Mouse (Mus musculus) forebrain, embryonic 15.5 days (tissue): ENCODE measurements around the gene Ppp1r36. TPM values are rescaled to one million over a fixed set of nuclear protein-coding genes. Genes with fewer than 3 reads are reported as not detected.

Source experiments
- ATAC-seq: fragments of 200-750 bp; cut with Nextera tagmentation; replicated peaks from 2 replicates; pipeline ENCODE4 v1.8.0; 2017; ENCODE audit warnings: mild to moderate bottlenecking, moderate TSS enrichment, moderate library complexity
- H3K27ac ChIP-seq: fragments of 300-500 bp; sonication (generic); replicated peaks from 2 replicates; pipeline ENCODE4 v1.5.1; 2015; ENCODE audit warnings: mild to moderate bottlenecking, inconsistent platforms
- H3K27me3 ChIP-seq: fragments of 300-500 bp; sonication (generic); 2 replicates; pipeline ENCODE4 v1.6.1; 2015; ENCODE audit warnings: inconsistent platforms
- H3K36me3 ChIP-seq: fragments of 300-500 bp; sonication (generic); 2 replicates; pipeline ENCODE4 v1.6.1; 2015; ENCODE audit warnings: mild to moderate bottlenecking, inconsistent platforms
- H3K4me1 ChIP-seq: fragments of 300-500 bp; sonication (generic); 2 replicates; pipeline ENCODE4 v1.6.1; 2015; ENCODE audit warnings: inconsistent platforms
- H3K4me2 ChIP-seq: fragments of 300-500 bp; sonication (generic); replicated peaks from 2 replicates; pipeline ENCODE4 v1.6.1; 2015; ENCODE audit warnings: mild to moderate bottlenecking, inconsistent platforms
- H3K4me3 ChIP-seq: fragments of 300-500 bp; sonication (generic); 2 replicates; pipeline ENCODE4 v1.5.1; 2015; ENCODE audit warnings: mild to moderate bottlenecking, inconsistent platforms
- H3K9ac ChIP-seq: fragments of 300-500 bp; sonication (generic); replicated peaks from 2 replicates; pipeline ENCODE4 v1.6.1; 2015; ENCODE audit warnings: mild to moderate bottlenecking, inconsistent platforms
- H3K9me3 ChIP-seq: fragments of 300-500 bp; sonication (generic); 2 replicates; pipeline ENCODE4 v1.6.1; 2016; ENCODE audit warnings: inconsistent platforms
- WGBS: fragments of 180-500 bp; shearing (Covaris S2); methylation state at CpG from one replicate; pipeline ENCODE4 v1.1.7; 2015; ENCODE audit warnings: mixed read lengths; 5-methylcytosine and 5-hydroxymethylcytosine counted together
- polyA plus RNA-seq: library from polyadenylated mRNA; unstranded; fragments of >200 nt; fragmentation: Nextera tagmentation; extraction: Ambion mirVana; gene quantifications from 2 replicates; pipeline ENCODE4 v1.2.1, GENCODE M21; 2015

Ppp1r36 gene
- polyA plus RNA-seq, 1 experiment from 2014 or later = 1.2 TPM

- ATAC-seq = no peak
Measured at GRCm38 (mm10) chr12:76463391-76463790, 46.1 kb downstream of the Ppp1r36 start.

GRCm38 (mm10) chr12:76464651-76465252 is 47.4 kb downstream of the Ppp1r36 start:
- WGBS = 69% methylated on average over 12 of the region's 12 CpGs
- Histone ChIP-seq H3K36me3 (no peaks in the 10 kb centered on the region), H3K9ac (no peak overlapping the region), H3K4me2 (no peak overlapping the region), H3K4me1 (no peaks in the 10 kb centered on the region), H3K27me3 (no peaks in the 10 kb centered on the region), H3K9me3 (no peaks in the 10 kb centered on the region), H3K27ac (no peak overlapping the region), H3K4me3 (no peak overlapping the region)
- ATAC-seq = no peak

More at GRCm38 (mm10) chr12:76463391-76463790, 46.1 kb downstream of the Ppp1r36 start:
- no peaks in the 10 kb centered on the region for H3K36me3 ChIP-seq
- no peaks in the 10 kb centered on the region for H3K9me3 ChIP-seq
- H3K4me2 ChIP-seq = no peak overlapping the region
- H3K4me1 ChIP-seq = no peaks in the 10 kb centered on the region
- no peak overlapping the region for H3K9ac ChIP-seq
- H3K27ac ChIP-seq = no peak overlapping the region
- no peak overlapping the region for H3K4me3 ChIP-seq
- H3K27me3 ChIP-seq = no peaks in the 10 kb centered on the region
- 90% methylated on average over 9 of the region's 9 CpGs for WGBS

- no peak overlapping the region for H3K4me3 ChIP-seq
- H3K4me1 ChIP-seq = no peaks in the 10 kb centered on the region
- H3K9ac ChIP-seq = no peak overlapping the region
- 88% methylated on average over 7 of the region's 7 CpGs for WGBS
- H3K27ac ChIP-seq = no peak overlapping the region
- no peaks in the 10 kb centered on the region for H3K9me3 ChIP-seq
- H3K27me3 ChIP-seq = no peaks in the 10 kb centered on the region
- no peak overlapping the region for H3K4me2 ChIP-seq
- no peak for ATAC-seq
- H3K36me3 ChIP-seq = no peaks in the 10 kb centered on the region
Measured at GRCm38 (mm10) chr12:76466651-76467050, 49.3 kb downstream of the Ppp1r36 start.

GRCm38 (mm10) chr12:76467256-76467655 is 49.9 kb downstream of the Ppp1r36 start:
- no peak overlapping the region for H3K4me2 ChIP-seq
- WGBS = 71% methylated on average over 7 of the region's 7 CpGs

GRCm38 (mm10) chr12:76472046-76472445 is 54.7 kb downstream of the Ppp1r36 start:
- H3K4me3 ChIP-seq = no peak overlapping the region
- no peak overlapping the region for H3K9ac ChIP-seq
- no peak overlapping the region for H3K4me2 ChIP-seq
- 14% methylated on average over 4 of the region's 4 CpGs for WGBS
- H3K4me1 ChIP-seq = no peaks in the 10 kb centered on the region
- no peaks in the 10 kb centered on the region for H3K27me3 ChIP-seq
- H3K9me3 ChIP-seq = no peaks in the 10 kb centered on the region
- H3K36me3 ChIP-seq = no peaks in the 10 kb centered on the region
- 0 out of 2 replicates have a peak, but pooled peaks have one; percentile 32 for ATAC-seq
- no peak overlapping the region for H3K27ac ChIP-seq

More at GRCm38 (mm10) chr12:76467256-76467655, 49.9 kb downstream of the Ppp1r36 start:
- Histone ChIP-seq H3K27me3 (no peaks in the 10 kb centered on the region), H3K4me1 (no peaks in the 10 kb centered on the region), H3K36me3 (no peaks in the 10 kb centered on the region), H3K27ac (no peak overlapping the region), H3K4me3 (no peak overlapping the region), H3K9ac (no peak overlapping the region), H3K9me3 (no peaks in the 10 kb centered on the region)
- no peak for ATAC-seq

- no peak overlapping the region for H3K9ac ChIP-seq
- WGBS = 81% methylated on average over 10 of the region's 10 CpGs
- H3K9me3 ChIP-seq = no peaks in the 10 kb centered on the region
- ATAC-seq = no peak
- H3K27ac ChIP-seq = no peak overlapping the region
- no peak overlapping the region for H3K4me3 ChIP-seq
- H3K27me3 ChIP-seq = no peaks in the 10 kb centered on the region
- H3K36me3 ChIP-seq = no peaks in the 10 kb centered on the region
- H3K4me1 ChIP-seq = 0 out of 2 replicates have a peak, but pooled peaks cover 3% of the 10 kb centered on the region
- no peak overlapping the region for H3K4me2 ChIP-seq
Measured at GRCm38 (mm10) chr12:76473562-76474245, 56.4 kb downstream of the Ppp1r36 start.

- WGBS = 87% methylated on average over 8 of the region's 8 CpGs
- Histone ChIP-seq H3K9ac (no peak overlapping the region), H3K27me3 (no peaks in the 10 kb centered on the region), H3K4me3 (no peak overlapping the region), H3K27ac (no peak overlapping the region), H3K4me2 (no peak overlapping the region), H3K9me3 (no peaks in the 10 kb centered on the region), H3K4me1 (0 out of 2 replicates have a peak, but pooled peaks cover 3% of the 10 kb centered on the region), H3K36me3 (no peaks in the 10 kb centered on the region)
- ATAC-seq = no peak
Measured at GRCm38 (mm10) chr12:76474246-76474583, 56.9 kb downstream of the Ppp1r36 start.

GRCm38 (mm10) chr12:76474802-76475201 is 57.5 kb downstream of the Ppp1r36 start:
- no peak overlapping the region for H3K4me3 ChIP-seq
- H3K4me2 ChIP-seq = no peak overlapping the region
- H3K36me3 ChIP-seq = no peaks in the 10 kb centered on the region
- H3K27ac ChIP-seq = no peak overlapping the region
- no peak overlapping the region for H3K9ac ChIP-seq
- 48% methylated on average over 2 of the region's 2 CpGs for WGBS
- ATAC-seq = no peak
- no peaks in the 10 kb centered on the region for H3K27me3 ChIP-seq
- 0 out of 2 replicates have a peak, but pooled peaks cover 3% of the 10 kb centered on the region for H3K4me1 ChIP-seq
- no peaks in the 10 kb centered on the region for H3K9me3 ChIP-seq

- no peak overlapping the region for H3K9ac ChIP-seq
- WGBS = 91% methylated on average over 1 of the region's 1 CpGs
- no peak overlapping the region for H3K27ac ChIP-seq
- no peak overlapping the region for H3K4me3 ChIP-seq
- no peak overlapping the region for H3K4me2 ChIP-seq
- 0 out of 2 replicates have a peak, but pooled peaks cover 3% of the 10 kb centered on the region for H3K4me1 ChIP-seq
- no peaks in the 10 kb centered on the region for H3K9me3 ChIP-seq
- no peaks in the 10 kb centered on the region for H3K36me3 ChIP-seq
- no peaks in the 10 kb centered on the region for H3K27me3 ChIP-seq
- ATAC-seq = no peak
Measured at GRCm38 (mm10) chr12:76476146-76476545, 58.8 kb downstream of the Ppp1r36 start.

- Histone ChIP-seq H3K9me3 (no peaks in the 10 kb centered on the region), H3K27me3 (no peaks in the 10 kb centered on the region), H3K4me3 (no peak overlapping the region), H3K27ac (no peak overlapping the region; the same call in 1 of the 2 replicates), H3K36me3 (no peaks in the 10 kb centered on the region), H3K4me1 (0 out of 2 replicates have a peak, but pooled peaks cover 3% of the 10 kb centered on the region), H3K9ac (no peak overlapping the region), H3K4me2 (no peak overlapping the region)
- no peak for ATAC-seq
- WGBS = 52% methylated on average over 12 of the region's 14 CpGs
Measured at GRCm38 (mm10) chr12:76478309-76479023, 61.1 kb downstream of the Ppp1r36 start.

GRCm38 (mm10) chr12:76479174-76479573 is 61.8 kb downstream of the Ppp1r36 start:
- Histone ChIP-seq H3K4me1 (0 out of 2 replicates have a peak, but pooled peaks cover 3% of the 10 kb centered on the region), H3K4me3 (no peak overlapping the region), H3K4me2 (no peak overlapping the region), H3K27ac (no peak overlapping the region), H3K27me3 (no peaks in the 10 kb centered on the region), H3K9me3 (no peaks in the 10 kb centered on the region), H3K36me3 (no peaks in the 10 kb centered on the region), H3K9ac (no peak overlapping the region)
- 78% methylated on average over 5 of the region's 5 CpGs for WGBS
- no peak for ATAC-seq

GRCm38 (mm10) chr12:76479836-76480495 is 62.6 kb downstream of the Ppp1r36 start:
- H3K4me2 ChIP-seq = no peak overlapping the region
- no peak for ATAC-seq
- no peak overlapping the region for H3K27ac ChIP-seq
- no peaks in the 10 kb centered on the region for H3K36me3 ChIP-seq
- H3K9ac ChIP-seq = no peak overlapping the region
- H3K27me3 ChIP-seq = no peaks in the 10 kb centered on the region
- 0 out of 2 replicates have a peak, but pooled peaks cover 3% of the 10 kb centered on the region for H3K4me1 ChIP-seq
- H3K9me3 ChIP-seq = no peaks in the 10 kb centered on the region
- 91% methylated on average over 4 of the region's 4 CpGs for WGBS
- no peak overlapping the region for H3K4me3 ChIP-seq
